Mouse (Mus musculus): ENCODE measurements around the gene Ndc80. TPM values are rescaled to one million over a fixed set of nuclear protein-coding genes. Genes with fewer than 3 reads are reported as not detected.
"Not testable (repeated sequence)": the region's sequence is repeated elsewhere in the genome, so short reads cannot be mapped to it uniquely, and the experiment has no call there.

Ndc80 gene
- total RNA-seq, 1 experiment from 2014 or later = 77.5 TPM

- ATAC-seq (replicated peaks in 1 of 2; ENCODE audit: insufficient read depth in 1 of 2, low FRiP score in 2 of 2, low TSS enrichment in 1 of 2, low read depth in 1 of 2, poor library complexity in 2 of 2, severe bottlenecking in 2 of 2) = peak; percentile 74 to 80
Observed at GRCm38 (mm10) chr17:71485791-71486230, 40.8 kb downstream of the Ndc80 start.

GRCm38 (mm10) chr17:71484711-71485110 is 41.9 kb downstream of the Ndc80 start:
- no peak for ATAC-seq (replicated peaks in 1 of 2; ENCODE audit: insufficient read depth in 1 of 2, low FRiP score in 2 of 2, low TSS enrichment in 1 of 2, low read depth in 1 of 2, poor library complexity in 2 of 2, severe bottlenecking in 2 of 2)

DNA sequence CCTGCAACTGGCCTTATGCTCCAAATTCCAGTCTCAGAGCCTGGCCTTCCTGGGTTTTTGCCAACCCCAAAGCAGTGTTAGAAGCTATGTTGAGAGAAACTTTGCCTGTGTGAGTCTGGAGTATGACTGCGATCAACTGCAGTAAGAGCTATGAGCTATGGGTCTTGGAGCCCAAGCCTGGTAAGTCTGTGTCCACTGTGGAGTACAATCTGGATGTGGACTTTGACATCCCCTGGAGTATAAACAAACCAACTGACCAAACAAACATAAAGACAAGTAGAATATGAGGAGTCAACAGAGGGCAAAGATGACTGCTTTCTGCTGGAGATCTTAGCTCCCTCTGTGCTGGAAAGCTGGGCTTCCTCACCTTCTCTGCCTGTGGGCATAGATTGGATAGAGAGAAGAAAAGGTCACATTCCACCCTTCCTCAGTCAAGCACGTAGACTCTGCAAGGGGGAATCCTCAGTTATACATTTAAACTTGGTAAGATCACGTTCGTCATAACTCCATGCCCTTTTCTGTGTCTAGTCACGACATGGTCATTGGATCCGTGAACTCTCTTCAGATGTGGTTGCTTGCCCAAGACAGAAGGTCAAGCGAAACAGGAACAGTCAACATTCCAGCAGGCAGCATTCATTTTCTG is 43.1 kb downstream of the Ndc80 start:
- no peak for ATAC-seq (replicated peaks in 1 of 2; ENCODE audit: insufficient read depth in 1 of 2, low FRiP score in 2 of 2, low TSS enrichment in 1 of 2, low read depth in 1 of 2, poor library complexity in 2 of 2, severe bottlenecking in 2 of 2)

DNA sequence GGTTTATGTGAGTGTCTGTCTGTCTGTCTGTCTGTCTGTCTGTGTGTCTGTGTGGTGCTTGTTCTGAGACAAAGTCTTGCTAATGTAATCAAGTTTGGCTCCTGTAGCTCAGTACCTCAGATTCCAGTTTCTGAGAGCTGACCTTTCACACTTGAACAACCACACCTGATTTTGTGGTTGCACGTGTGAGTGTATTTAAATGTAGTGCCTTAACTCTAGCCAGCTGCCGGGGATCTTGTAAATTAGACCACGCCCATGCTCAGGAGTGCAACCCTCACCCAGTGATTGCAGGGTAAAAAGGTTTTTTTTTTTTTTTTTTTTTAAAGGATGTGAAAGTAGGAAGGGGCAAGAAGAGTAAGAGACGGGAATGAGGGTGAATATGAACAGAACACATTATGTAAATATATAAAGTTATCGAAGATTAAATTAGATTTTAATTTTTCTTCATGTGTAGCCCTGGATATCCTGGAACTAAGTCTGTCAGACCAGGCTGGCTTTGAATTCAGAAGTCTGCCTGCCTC is 47.2 kb downstream of the Ndc80 start:
- ATAC-seq (replicated peaks in 1 of 2; ENCODE audit: insufficient read depth in 1 of 2, low FRiP score in 2 of 2, low TSS enrichment in 1 of 2, low read depth in 1 of 2, poor library complexity in 2 of 2, severe bottlenecking in 2 of 2) = no peak

DNA sequence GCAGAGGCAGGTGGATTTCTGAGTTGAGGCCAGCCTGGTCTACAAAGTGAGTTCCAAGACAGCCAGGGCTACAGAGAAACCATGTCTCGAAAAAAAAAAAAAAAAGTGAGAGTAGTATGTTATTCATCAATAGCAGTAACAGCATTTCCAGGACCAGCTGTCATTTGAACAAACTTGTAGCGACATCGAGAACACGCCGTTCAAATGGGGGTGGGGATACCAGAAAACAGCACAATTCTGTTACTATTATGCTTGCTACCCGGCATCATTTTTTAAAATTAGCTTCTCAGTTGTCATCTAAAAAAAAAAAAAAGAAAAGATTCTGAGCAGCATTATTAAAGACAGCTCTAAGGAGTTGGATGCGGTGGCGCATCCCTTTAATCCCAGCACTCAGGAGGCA is 49.2 kb downstream of the Ndc80 start:
- ATAC-seq (replicated peaks in 1 of 2; ENCODE audit: insufficient read depth in 1 of 2, low FRiP score in 2 of 2, low TSS enrichment in 1 of 2, low read depth in 1 of 2, poor library complexity in 2 of 2, severe bottlenecking in 2 of 2) = no peak

GRCm38 (mm10) chr17:71476346-71477020 is 50.2 kb downstream of the Ndc80 start:
- ATAC-seq (replicated peaks in 1 of 2; ENCODE audit: insufficient read depth in 1 of 2, low FRiP score in 2 of 2, low TSS enrichment in 1 of 2, low read depth in 1 of 2, poor library complexity in 2 of 2, severe bottlenecking in 2 of 2) = no peak

DNA sequence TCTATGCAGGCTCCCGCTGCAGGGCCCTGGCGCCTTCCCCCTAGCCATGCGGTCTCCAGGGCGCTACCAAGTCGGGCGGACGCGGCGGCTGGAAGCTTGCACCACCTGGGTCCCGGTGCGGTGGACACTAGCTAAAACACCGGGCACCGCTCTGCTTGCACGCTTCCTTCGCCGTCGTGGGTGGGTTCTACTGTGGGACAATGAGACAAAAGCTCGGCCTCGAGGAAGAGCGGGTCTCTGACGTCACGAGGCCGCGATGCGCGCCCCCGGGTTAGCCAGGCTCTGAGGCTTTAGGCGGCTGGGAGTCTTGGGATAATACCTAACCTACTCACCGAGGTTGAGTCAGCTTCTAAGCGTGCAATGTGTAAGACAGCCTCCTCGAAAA is 51.0 kb downstream of the Ndc80 start:
- ATAC-seq (replicated peaks in 1 of 2; ENCODE audit: insufficient read depth in 1 of 2, low FRiP score in 2 of 2, low TSS enrichment in 1 of 2, low read depth in 1 of 2, poor library complexity in 2 of 2, severe bottlenecking in 2 of 2) = peak; percentile 17 to 43

DNA sequence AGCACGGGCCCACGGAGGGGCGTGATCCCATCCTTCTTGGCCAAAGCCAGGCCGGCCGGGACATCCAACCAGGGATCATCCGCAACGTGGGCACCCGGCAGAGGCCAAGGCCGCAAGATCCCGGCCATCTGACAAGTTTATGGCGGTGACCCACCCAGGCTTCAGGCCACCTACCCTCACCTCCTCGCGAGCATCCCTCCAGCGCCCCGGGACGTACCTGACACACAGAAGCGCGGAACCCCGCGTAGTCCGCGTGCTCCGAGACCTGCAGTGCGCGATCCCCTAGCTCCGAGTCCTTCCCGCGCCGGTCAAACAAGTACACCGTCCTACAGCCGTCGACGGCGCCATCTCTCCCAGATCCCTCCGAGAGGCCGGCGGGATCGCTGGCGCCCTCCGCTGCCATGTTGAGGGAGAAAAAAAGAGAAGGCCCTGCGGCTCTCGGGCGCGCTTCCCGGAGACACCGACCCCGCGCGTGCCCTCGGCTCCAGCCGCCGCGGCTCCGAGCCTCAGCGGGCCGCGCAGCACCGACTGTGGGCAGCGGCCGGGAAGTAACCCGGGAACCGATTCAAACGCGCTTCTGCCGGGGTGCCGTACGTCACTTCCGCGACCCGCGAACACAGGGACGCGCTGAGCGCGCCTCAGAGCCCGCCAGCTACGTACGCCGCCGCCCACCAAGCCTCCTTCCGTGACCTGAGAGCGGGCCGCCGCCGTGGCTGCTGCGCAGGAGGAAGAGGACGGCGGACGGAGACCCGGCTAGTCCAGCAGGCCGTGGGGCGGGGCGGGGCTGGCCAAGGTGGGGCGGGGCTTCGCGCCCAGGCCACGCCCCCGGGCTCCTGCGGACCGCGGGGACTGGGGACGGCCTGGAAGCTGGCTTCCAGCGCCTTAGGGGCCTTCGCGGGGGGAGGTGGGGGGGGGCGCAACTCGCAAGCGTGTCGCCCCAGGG is 51.6 kb downstream of the Ndc80 start, which contains the start of gene Smchd1:
Gene Smchd1, minus strand, starts transcription at position 582 of the 943 bp plus-strand sequence.
- peak; percentile 97 to 98 for ATAC-seq (replicated peaks in 1 of 2; ENCODE audit: insufficient read depth in 1 of 2, low FRiP score in 2 of 2, low TSS enrichment in 1 of 2, low read depth in 1 of 2, poor library complexity in 2 of 2, severe bottlenecking in 2 of 2)

DNA sequence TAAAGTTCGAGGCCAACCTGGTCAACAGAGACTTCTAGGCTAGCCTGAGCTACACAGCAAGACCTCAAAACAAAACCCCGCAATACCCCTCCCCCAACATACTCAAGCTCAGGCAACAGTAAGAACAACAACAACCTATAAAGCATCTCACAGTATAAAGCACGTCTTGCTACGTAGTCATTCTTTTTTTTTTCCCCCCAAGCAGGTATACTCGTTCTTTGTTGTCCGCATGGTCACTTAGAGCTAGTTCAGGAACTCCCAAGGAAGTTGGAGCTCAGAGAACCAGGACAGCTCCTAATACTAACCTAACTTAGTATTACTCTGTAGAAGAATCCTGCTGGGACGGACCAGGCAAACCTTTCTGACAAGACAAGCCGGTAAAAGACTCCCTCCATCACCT is 52.5 kb downstream of the Ndc80 start:
- no peak for ATAC-seq (replicated peaks in 1 of 2; ENCODE audit: insufficient read depth in 1 of 2, low FRiP score in 2 of 2, low TSS enrichment in 1 of 2, low read depth in 1 of 2, poor library complexity in 2 of 2, severe bottlenecking in 2 of 2)

- no peak for ATAC-seq (replicated peaks in 1 of 2; ENCODE audit: insufficient read depth in 1 of 2, low FRiP score in 2 of 2, low TSS enrichment in 1 of 2, low read depth in 1 of 2, poor library complexity in 2 of 2, severe bottlenecking in 2 of 2)
Observed at GRCm38 (mm10) chr17:71471261-71471660, 55.4 kb downstream of the Ndc80 start.

GRCm38 (mm10) chr17:71460312-71460711 is 66.3 kb downstream of the Ndc80 start:
- ATAC-seq (replicated peaks in 1 of 2; ENCODE audit: insufficient read depth in 1 of 2, low FRiP score in 2 of 2, low TSS enrichment in 1 of 2, low read depth in 1 of 2, poor library complexity in 2 of 2, severe bottlenecking in 2 of 2) = no peak

DNA sequence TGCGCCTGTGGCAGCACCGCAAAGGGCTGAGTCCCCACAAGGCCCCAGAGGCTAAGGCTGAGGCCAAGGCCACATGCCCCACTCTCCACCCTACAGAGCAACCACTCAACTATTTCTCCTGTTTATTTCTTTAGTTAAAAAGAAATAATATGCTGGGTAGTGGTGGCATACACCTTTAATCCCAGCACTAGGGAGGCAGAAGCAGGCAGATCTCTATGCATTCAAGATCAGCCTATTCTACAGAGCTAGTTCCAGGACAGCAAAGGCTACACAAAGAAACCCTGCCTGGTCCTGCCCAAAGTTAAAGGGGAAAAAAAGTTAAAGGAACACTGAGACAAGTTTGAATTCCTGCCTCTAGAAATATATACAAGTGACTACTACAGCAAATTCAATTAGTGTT is 66.8 kb downstream of the Ndc80 start, which contains the start of gene Gm4707:
Gene Gm4707, minus strand, starts transcription at position 101 of the 400 bp plus-strand sequence.
- ATAC-seq (replicated peaks in 1 of 2; ENCODE audit: insufficient read depth in 1 of 2, low FRiP score in 2 of 2, low TSS enrichment in 1 of 2, low read depth in 1 of 2, poor library complexity in 2 of 2, severe bottlenecking in 2 of 2) = no peak

DNA sequence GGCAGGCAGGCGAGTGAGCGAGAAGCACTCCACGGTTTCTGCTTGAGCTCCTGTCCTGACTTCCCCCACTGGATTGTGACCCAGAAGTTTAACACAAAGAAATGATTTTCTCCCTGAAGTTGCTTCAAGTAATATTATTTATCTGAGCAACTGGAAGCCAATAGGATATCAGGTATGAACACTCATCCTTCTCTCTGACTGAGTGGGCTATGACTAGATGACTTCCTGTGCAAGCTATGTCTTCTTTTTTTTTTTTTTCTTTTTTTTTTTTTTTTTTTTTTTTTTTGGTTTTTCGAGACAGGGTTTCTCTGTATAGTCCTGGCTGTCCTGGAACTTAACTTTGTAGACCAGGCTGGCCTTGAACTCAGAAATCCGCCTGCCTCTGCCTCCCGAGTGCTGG is 69.3 kb downstream of the Ndc80 start:
- not testable (repeated sequence) for ATAC-seq (replicated peaks in 1 of 2; ENCODE audit: insufficient read depth in 1 of 2, low FRiP score in 2 of 2, low TSS enrichment in 1 of 2, low read depth in 1 of 2, poor library complexity in 2 of 2, severe bottlenecking in 2 of 2)

Other genes with a start within 250 kb of the Ndc80 start
- gene Emilin2, start 214.9 kb downstream of the Ndc80 start, total RNA-seq (2017) = 13.1 and 21.3 TPM in 2 replicates
- 6.1 and 10.0 TPM in 2 replicates for gene Gm4707, start 66.9 kb downstream of the Ndc80 start, total RNA-seq (2017)
- gene Smchd1, start 51.5 kb downstream of the Ndc80 start, total RNA-seq (2017) = 167 and 249 TPM in 2 replicates
- gene Spdya, start 25.2 kb upstream of the Ndc80 start, total RNA-seq (2017) = not detected in 2 replicates
- 292 and 334 TPM in 2 replicates for gene Wdr43, start 89.0 kb upstream of the Ndc80 start, total RNA-seq (2017)
- gene Togaram2, start 146.4 kb upstream of the Ndc80 start, total RNA-seq (2017) = not detected in 2 replicates
- gene Pcare, start 226.0 kb upstream of the Ndc80 start, total RNA-seq (2017) = not detected in 2 replicates
- 2.1 TPM in 1 of 2 replicates, not detected in the other for gene Clip4, start 241.6 kb upstream of the Ndc80 start, total RNA-seq (2017)